Mouse (Mus musculus): Measurements from ENCODE around the gene Stx12.
A peak's percentile ranks its signal among the peaks of the same experiment; 100 is the strongest.

Stx12 gene

GRCm38 (mm10) chr4:132863012-132863411 lies 21.3 kb downstream of the Stx12 start:
- no peak for DNase-seq

DNA sequence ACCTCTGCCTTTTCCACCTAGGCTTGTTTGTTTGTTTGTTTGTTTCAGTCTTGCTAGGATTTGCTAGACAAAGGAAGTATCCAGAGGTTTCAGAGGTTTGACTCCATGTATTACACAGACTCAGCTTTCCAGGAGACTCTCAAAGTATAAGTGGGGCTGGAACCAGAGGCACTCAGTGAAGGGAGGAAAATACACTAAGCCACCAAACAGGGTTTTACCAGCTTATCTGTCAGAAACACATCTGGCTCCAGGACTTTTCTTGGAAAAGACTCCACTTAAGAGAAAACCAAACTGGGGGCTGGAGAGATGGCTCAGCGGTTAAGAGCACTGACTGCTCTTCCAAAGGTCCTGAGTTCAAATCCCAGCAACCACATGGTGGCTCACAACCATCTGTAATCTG lies 23.4 kb downstream of the Stx12 start:
- DNase-seq = no peak

DNA sequence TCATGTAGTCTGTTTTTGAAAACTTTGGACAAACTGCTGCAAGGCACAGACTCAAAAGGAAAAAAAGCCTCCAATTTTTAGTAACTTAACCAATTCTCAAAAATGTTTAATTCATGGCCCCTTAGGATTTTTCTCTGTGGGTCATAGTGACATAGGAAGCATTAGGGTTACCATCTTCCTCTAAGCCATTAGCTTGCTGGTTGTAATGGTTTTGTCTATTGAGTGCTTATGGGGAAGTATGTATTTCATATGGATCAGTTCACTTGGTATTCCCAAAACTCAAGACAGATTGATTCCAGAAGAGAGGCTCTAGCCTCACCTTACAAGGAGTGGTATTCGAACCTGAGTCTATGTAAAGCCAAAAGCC lies 40.6 kb downstream of the Stx12 start:
- no peak for DNase-seq

- peak; percentile 91 to 92 for DNase-seq
These were observed 41.2 kb downstream of the Stx12 start, which contains the start of gene Ppp1r8 for GRCm38 (mm10) chr4:132842970-132843704. TSS of gene Ppp1r8 (minus strand) at chr4:132843169.

DNA sequence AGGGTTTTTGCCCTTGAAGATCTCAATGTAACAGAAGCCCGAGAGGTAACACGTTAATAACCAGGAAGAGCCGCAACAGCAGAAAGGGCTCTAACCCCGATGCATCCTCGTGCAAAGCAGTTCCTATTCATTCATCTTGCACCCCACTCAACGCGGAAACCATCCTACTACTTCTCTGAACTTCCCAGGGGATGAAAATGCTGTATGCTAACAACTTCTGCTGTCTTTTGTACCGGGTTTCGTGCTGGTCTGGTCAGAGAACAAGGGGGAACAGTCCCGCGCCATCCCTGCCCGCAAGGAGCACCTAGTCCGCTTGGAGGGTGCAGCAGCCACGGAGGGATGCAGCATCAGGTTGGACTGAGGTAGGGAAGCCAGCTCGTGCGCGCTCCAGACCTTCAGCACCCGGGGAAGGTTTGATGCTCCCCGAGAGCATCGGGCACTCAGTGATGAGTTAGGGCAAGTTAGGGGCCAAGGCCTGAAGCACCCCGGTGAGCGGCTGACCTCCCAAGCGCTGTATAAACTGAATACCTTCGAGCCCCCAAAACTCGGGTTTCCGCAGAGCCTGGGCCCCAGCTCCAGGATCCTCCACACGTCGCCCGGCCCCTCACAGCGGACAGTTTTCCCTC lies 41.9 kb downstream of the Stx12 start:
- DNase-seq = peak; percentile 22 to 27

- no peak for DNase-seq
These were observed 42.8 kb downstream of the Stx12 start for GRCm38 (mm10) chr4:132841493-132841892.

DNA sequence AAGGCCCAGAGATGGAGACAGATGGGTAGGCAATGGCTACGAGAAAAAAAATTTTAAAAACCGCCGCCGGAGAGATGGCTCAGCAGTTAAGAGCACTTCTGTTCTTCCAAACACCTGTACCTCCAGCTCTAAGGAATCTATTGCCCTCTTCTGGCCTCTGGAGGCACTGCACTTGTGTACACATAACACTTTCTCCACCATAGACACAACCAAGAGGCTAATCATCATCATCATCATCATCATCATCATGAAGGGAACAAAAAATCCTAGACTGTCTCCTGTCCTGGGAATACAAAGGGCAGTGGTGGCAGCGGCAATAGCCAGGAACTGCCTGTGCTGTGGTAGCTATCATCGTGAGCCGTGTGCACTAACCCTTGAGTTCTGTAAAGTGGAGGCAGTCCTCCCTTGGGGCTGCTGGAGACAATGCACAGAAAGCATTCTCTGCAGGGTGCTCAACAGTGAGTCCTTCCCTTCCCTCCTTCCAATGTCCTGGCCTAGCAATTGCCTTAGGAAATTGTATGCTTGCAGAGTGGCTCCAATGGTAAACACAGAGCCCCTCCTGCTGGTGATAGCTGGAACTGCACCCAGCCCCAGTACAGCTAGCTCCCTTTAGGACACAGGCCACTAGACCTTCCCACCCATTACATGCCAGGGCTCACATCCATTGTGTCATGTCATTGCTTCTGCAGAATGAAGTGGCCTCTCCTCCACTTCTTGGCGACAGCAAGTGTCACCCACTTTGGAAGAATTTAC lies 60.5 kb downstream of the Stx12 start:
- peak; percentile 48 to 58 for DNase-seq

GRCm38 (mm10) chr4:132818442-132818841 lies 65.9 kb downstream of the Stx12 start:
- DNase-seq = no peak

DNA sequence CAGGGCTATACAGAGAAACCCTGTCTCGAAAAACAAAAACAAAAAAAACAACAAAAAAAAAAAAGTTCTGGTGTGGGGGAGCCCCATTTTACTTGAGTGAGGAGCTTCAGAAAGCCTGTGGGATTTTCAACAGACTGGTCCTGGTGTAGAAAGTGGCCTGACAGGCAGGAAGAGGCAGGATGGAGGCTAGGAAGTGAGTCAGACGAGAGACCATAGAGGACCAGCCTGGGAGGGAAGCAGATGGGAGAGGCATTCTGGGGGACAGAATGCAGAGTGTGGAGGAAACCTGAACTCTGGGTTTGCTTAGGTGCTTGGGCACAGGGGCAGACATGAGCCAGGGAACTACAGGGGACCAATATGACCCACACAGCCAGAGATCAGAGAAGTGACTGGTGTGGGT lies 67.5 kb downstream of the Stx12 start:
- DNase-seq = no peak

GRCm38 (mm10) chr4:132816404-132816803 lies 67.9 kb downstream of the Stx12 start:
- no peak for DNase-seq

DNA sequence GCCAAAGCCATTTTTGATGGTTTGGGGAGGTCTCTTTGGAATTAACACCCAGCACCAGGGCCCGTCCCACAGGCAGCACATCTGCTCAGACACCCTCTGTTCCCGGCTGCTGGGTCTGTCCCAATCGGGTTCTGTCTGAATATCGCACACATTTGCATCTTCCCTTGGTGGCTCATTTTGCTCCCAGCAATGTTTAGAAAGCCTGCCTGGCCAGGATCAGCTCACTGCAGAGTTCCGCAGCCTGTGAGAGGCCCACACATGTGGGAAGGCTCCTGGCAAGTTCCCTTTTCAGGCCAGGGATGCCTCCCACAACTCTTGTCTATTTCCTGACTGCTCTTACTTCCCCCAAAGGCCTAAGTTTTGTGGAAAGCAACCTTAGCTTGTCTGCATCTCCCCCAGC lies 74.7 kb downstream of the Stx12 start:
- DNase-seq = no peak

DNA sequence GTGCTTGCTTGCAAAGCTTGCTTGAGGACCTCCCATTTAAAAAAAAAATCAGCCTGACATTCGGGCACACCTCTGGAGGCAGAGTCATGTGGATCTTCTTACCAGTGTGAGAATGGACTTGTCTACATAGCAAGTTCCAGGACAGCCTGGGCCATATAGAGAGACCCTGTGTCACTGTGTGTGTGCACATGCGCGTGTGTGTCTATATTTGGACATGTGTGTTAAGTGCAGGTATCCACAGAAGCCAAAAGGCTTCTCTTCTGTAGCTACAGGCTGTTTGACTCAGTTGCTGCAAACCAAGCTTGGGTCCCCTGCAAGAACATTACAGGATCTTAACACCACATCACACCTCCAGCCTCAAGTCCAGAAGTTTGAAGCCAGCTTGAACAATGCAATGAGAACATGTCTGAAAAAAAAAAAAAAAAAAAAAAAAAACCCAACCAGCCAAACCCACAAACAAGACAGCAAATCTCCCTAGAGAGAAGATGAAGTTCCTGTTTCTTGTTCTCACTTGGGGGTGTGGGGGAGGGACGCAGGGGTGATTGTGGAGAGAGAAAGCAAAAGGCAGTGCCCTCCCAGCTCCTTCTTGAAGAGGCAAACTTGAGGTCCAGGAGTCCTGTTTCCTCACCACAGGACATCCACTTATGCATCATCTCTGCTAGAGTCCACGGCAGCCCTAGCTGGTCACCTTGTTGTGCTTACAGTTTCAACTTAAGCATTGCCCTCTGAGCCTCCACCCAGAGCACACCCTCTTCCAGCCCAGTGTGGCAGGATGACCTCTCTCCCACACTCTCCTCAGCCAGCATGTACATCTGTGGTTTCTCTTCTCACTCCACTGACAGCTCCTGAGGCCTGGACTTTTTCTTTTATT lies 76.3 kb downstream of the Stx12 start:
- DNase-seq = no peak

- no peak for DNase-seq
These were observed 77.6 kb downstream of the Stx12 start for GRCm38 (mm10) chr4:132806620-132807191.

GRCm38 (mm10) chr4:132805599-132806197 lies 78.6 kb downstream of the Stx12 start:
- no peak for DNase-seq

DNA sequence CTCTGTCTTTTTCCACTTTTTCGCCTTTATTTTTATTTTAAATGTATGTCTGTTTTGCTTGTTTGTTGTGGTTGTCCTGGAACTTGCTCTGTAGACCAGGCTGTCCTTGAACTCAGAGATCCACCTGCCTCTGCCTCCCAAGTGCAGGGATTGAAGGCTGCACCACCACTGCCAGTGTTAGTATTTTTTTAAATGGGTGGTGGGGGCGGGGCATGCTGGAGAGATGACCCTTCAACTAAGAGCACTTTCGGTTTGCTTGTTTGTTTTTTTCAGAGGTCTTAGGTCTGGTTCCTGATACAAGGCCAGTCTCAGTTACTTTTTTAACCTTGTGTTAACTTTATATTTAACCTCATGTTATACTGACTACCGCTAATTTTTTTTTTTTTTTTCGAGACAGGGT lies 79.2 kb downstream of the Stx12 start:
- no peak for DNase-seq

GRCm38 (mm10) chr4:132804331-132804730 lies 80.0 kb downstream of the Stx12 start:
- peak in 1 of 2 experiments; percentile 21 for DNase-seq

GRCm38 (mm10) chr4:132803876-132804275 lies 80.4 kb downstream of the Stx12 start:
- no peak for DNase-seq

Data from thymus, adult 18-20 months (tissue).